Mouse (Mus musculus) heart, postnatal 0 days (tissue): ENCODE data around the gene Aarsd1. TPM values are rescaled to one million over a fixed set of nuclear protein-coding genes. Genes with fewer than 3 reads are reported as not detected.
"Not testable (repeated sequence)": the region's sequence is repeated elsewhere in the genome, so short reads cannot be mapped to it uniquely, and the experiment has no call there.

ENCODE experiments used
- ATAC-seq: fragments of 200-750 bp; cut with Nextera tagmentation; 2 replicates; pipeline ENCODE4 v1.8.0; 2017; ENCODE audit warnings: low read depth, moderate number of reproducible peaks, moderate library complexity; ENCODE audit not compliant: insufficient read depth
- DNase-seq: peaks from one replicate; pipeline ENCODE4 v3.0.0-alpha.2; 2016; ENCODE audit warnings: low spot score
- H3K27ac ChIP-seq: fragments of 300-500 bp; sonication (generic); 2 replicates; pipeline ENCODE4 v1.5.1; 2014; ENCODE audit warnings: low read depth, mild to moderate bottlenecking
- H3K27me3 ChIP-seq: fragments of 300-500 bp; sonication (generic); 2 replicates; pipeline ENCODE4 v1.6.1; 2014; ENCODE audit warnings: low read length, mixed read lengths; ENCODE audit not compliant: control insufficient read depth, insufficient read depth
- H3K36me3 ChIP-seq: fragments of 300-500 bp; sonication (generic); replicated peaks from 2 replicates; pipeline ENCODE4 v1.6.1; 2014; ENCODE audit warnings: low read length, mixed read lengths; ENCODE audit not compliant: control insufficient read depth, insufficient read depth
- H3K4me1 ChIP-seq: fragments of 300-500 bp; sonication (generic); 2 replicates; pipeline ENCODE4 v1.6.1; 2014; ENCODE audit warnings: antibody characterized with exemption; ENCODE audit not compliant: control insufficient read depth, insufficient read depth
- H3K4me2 ChIP-seq: fragments of 300-500 bp; sonication (generic); 2 replicates; pipeline ENCODE4 v1.6.1; 2014; ENCODE audit warnings: low read depth, mild to moderate bottlenecking, low read length, moderate library complexity
- H3K4me3 ChIP-seq: fragments of 300-500 bp; sonication (generic); 2 replicates; pipeline ENCODE4 v1.5.1; 2014; ENCODE audit warnings: low read depth, low read length
- H3K9ac ChIP-seq: fragments of 300-500 bp; sonication (generic); replicated peaks from 2 replicates; pipeline ENCODE4 v1.6.1; 2014; ENCODE audit warnings: low read depth, low read length, mixed read lengths
- H3K9me3 ChIP-seq: fragments of 300-500 bp; sonication (generic); replicated peaks from 2 replicates; pipeline ENCODE4 v1.6.1; 2016; ENCODE audit warnings: low read length; ENCODE audit not compliant: control insufficient read depth
- CTCF ChIP-seq: IDR thresholded peaks from 2 replicates; pipeline ENCODE4 v1.5.1; 2016; ENCODE audit warnings: antibody characterized with exemption, control low read depth, low read depth
- EP300 ChIP-seq: IDR thresholded peaks from 2 replicates; pipeline ENCODE4 v1.6.1; 2016; ENCODE audit warnings: antibody characterized with exemption, low read depth
- WGBS: fragments of 180-500 bp; shearing (Covaris S2); extraction: QIAGEN DNeasy Blood & Tissue Kit; methylation state at CpG from one replicate; pipeline ENCODE4 v1.1.7; 2014; 5-methylcytosine and 5-hydroxymethylcytosine counted together
- polyA plus RNA-seq: library from polyadenylated mRNA; unstranded; fragments of >200 nt; fragmentation: Nextera tagmentation; extraction: Ambion mirVana; gene quantifications from 2 replicates; pipeline ENCODE4 v1.2.1, GENCODE M21; 2015
- total RNA-seq: library from RNA; depleted of rRNA; stranded (reverse); fragments of >200 nt; gene quantifications from 2 replicates; pipeline ENCODE4 v1.2.3, GENCODE M21; 2014; ENCODE audit warnings: low replicate concordance

Aarsd1 gene
- total and polyA plus RNA-seq, 2 experiments from 2014 or later, result 16.8 to 31.9 TPM

- no peak overlapping the region for H3K27ac ChIP-seq
- ATAC-seq (no peak), DNase-seq (no peak)
- H3K9me3 ChIP-seq, result no peaks in the 10 kb centered on the region
- no peak overlapping the region for H3K4me3 ChIP-seq
- H3K9ac ChIP-seq, result no peak overlapping the region
- no peaks in the 10 kb centered on the region for H3K27me3 ChIP-seq
- WGBS, result 87% methylated on average over 1 of the region's 1 CpGs
- H3K4me2 ChIP-seq, result no peak overlapping the region
- H3K4me1 ChIP-seq, result peaks cover 5% of the 10 kb centered on the region
- peaks cover 22% of the 10 kb centered on the region for H3K36me3 ChIP-seq
- no peak for TF ChIP-seq EP300
- no peak for TF ChIP-seq CTCF
Observed at GRCm38 (mm10) chr11:101446319-101446718, 28.9 kb upstream of the Aarsd1 start.

GRCm38 (mm10) chr11:101442760-101443159 is 25.3 kb upstream of the Aarsd1 start:
- under 1% methylated on average over 14 of the region's 14 CpGs for WGBS
- Histone ChIP-seq H3K27ac (peak overlapping the region; percentile 91), H3K27me3 (no peaks in the 10 kb centered on the region), H3K36me3 (peaks cover 22% of the 10 kb centered on the region), H3K9me3 (no peaks in the 10 kb centered on the region), H3K4me3 (peak overlapping the region; percentile 84), H3K4me2 (peak overlapping the region; percentile 71), H3K9ac (peak overlapping the region; percentile 95), H3K4me1 (no peaks in the 10 kb centered on the region)
- ATAC-seq (0 out of 2 replicates have a peak, but pooled peaks have one; percentile 0), DNase-seq (no peak)
- TF ChIP-seq EP300, result no peak
- TF ChIP-seq CTCF, result no peak

- Histone ChIP-seq H3K4me1 (no peaks in the 10 kb centered on the region), H3K27ac (peak within 1 kb of the TSS; percentile 91), H3K27me3 (no peaks in the 10 kb centered on the region), H3K9ac (peak within 1 kb of the TSS; percentile 95), H3K36me3 (peaks cover 22% of the 10 kb centered on the region), H3K9me3 (no peaks in the 10 kb centered on the region), H3K4me2 (peak within 1 kb of the TSS; percentile 71), H3K4me3 (peak within 1 kb of the TSS; percentile 84)
- under 1% methylated on average over 42 of the region's 42 CpGs for WGBS
- ATAC-seq (peak; percentile 98), DNase-seq (peak; percentile 100)
- TF ChIP-seq CTCF, result peak; percentile 89
- peak; percentile 96 for TF ChIP-seq EP300
Observed at GRCm38 (mm10) chr11:101442127-101442693, 24.8 kb upstream of the Aarsd1 start, which contains the start of gene Rpl27. Gene Rpl27, plus strand, starts transcription at chr11:101442298.

- Histone ChIP-seq H3K4me3 (peak overlapping the region; percentile 26), H3K4me2 (peak overlapping the region; percentile 53), H3K36me3 (peaks cover 22% of the 10 kb centered on the region)
- 37% methylated on average over 14 of the region's 15 CpGs for WGBS
- H3K9me3 ChIP-seq, H3K9ac ChIP-seq, H3K27me3 ChIP-seq, H3K4me1 ChIP-seq, DNase-seq, H3K27ac ChIP-seq, ATAC-seq: not testable (repeated sequence)
Observed at GRCm38 (mm10) chr11:101441450-101442126, 24.2 kb upstream of the Aarsd1 start.

- not testable (repeated sequence) for DNase-seq, H3K9me3 ChIP-seq, H3K27ac ChIP-seq, H3K4me3 ChIP-seq, H3K4me1 ChIP-seq, ATAC-seq, H3K4me2 ChIP-seq, H3K9ac ChIP-seq, H3K27me3 ChIP-seq
- 53% methylated on average over 3 of the region's 3 CpGs for WGBS
- peaks cover 28% of the 10 kb centered on the region for H3K36me3 ChIP-seq
Observed at GRCm38 (mm10) chr11:101438006-101438405, 20.6 kb upstream of the Aarsd1 start.
